Mouse (Mus musculus): ENCODE measurements around the gene Zbtb7b. TPM values are rescaled to one million over a fixed set of nuclear protein-coding genes. Genes with fewer than 3 reads are reported as not detected.

Gene Zbtb7b
- polyA plus RNA-seq, 1 experiment from 2014 or later: 1.6 TPM

DNA sequence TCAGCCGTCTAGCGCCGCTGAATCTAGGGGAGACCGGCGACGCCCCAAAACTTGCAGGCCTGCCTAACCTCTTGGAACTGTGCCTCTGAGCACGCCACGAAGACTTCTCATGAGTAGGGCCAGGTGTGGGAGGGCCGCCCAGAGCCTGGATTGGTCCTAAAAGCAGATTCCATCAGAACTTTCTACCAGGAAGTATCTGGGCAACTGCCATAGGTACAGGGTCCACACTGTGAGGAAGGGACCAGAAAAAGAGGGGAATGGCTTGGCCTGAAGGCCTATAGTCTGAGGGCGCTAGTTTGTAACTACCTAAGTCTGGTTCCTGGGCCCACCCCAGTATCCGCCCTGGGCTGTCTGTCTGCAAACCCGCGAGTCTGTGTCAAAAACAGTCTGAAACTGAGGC lies 63.0 kb downstream of the Zbtb7b start:
- WGBS: 66% methylated on average over 13 of the region's 13 CpGs
- no peaks in the 10 kb centered on the region for H3K9me3 ChIP-seq (ENCODE audit: low read depth, low read length)
- no peak for DNase-seq
- H3K9ac ChIP-seq: no peak overlapping the region
- no peak for ATAC-seq (ENCODE audit: insufficient read depth)
- no peaks in the 10 kb centered on the region; the same call in 1 of the 2 replicates for H3K27me3 ChIP-seq (ENCODE audit: insufficient read depth, low read length)
- no peak overlapping the region for H3K4me2 ChIP-seq
- peaks cover 25% of the 10 kb centered on the region for H3K36me3 ChIP-seq (ENCODE audit: insufficient read depth)
- no peak overlapping the region for H3K4me3 ChIP-seq (ENCODE audit: low read depth, low read length)
- no peak for TF ChIP-seq CTCF (IDR thresholded peaks at IDR 0.05; ENCODE audit: low read depth)
- no peak overlapping the region for H3K27ac ChIP-seq (ENCODE audit: low read depth)
- 0 out of 2 replicates have a peak, but pooled peaks cover 6% of the 10 kb centered on the region for H3K4me1 ChIP-seq (ENCODE audit: insufficient read depth)

DNA sequence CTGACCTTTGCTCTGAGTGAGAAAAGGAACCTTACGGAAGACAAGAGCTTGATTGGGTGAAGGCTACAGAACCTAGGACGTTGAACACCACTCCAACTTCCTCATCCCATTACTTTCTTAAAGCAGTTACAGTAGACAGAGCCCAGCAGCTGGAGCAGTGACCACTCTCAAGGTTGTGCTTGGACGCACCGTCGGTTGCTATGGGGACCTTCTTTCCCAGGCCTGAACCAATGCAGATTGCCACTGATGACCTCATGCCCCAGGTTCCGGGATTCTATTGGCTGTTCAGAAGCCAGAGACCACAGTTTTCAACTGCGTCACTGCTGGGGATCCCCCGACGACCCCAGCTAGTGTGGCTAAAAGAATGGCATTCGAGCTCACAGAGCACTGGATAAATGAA lies 63.6 kb downstream of the Zbtb7b start:
- peaks cover 25% of the 10 kb centered on the region for H3K36me3 ChIP-seq (ENCODE audit: insufficient read depth)
- DNase-seq: peak; percentile 37

GRCm38 (mm10) chr3:89330346-89330745 lies 64.2 kb downstream of the Zbtb7b start:
- Histone ChIP-seq H3K27me3 (ENCODE audit: insufficient read depth, low read length) (no peaks in the 10 kb centered on the region; the same call in 1 of the 2 replicates), H3K36me3 (ENCODE audit: insufficient read depth) (peaks cover 25% of the 10 kb centered on the region), H3K4me2 (no peak overlapping the region), H3K4me1 (ENCODE audit: insufficient read depth) (no peaks in the 10 kb centered on the region), H3K9ac (no peak overlapping the region), H3K27ac (ENCODE audit: low read depth) (no peak overlapping the region), H3K4me3 (ENCODE audit: low read depth, low read length) (no peak overlapping the region), H3K9me3 (ENCODE audit: low read depth, low read length) (no peaks in the 10 kb centered on the region)
- no peak for TF ChIP-seq CTCF (IDR thresholded peaks at IDR 0.05; ENCODE audit: low read depth)
- ATAC-seq (ENCODE audit: insufficient read depth) (no peak), DNase-seq (no peak)
- WGBS: 40% methylated on average over 3 of the region's 3 CpGs

More for the DNA sequence above, 63.6 kb downstream of the Zbtb7b start:
- no peak for TF ChIP-seq CTCF (IDR thresholded peaks at IDR 0.05; ENCODE audit: low read depth)
- Histone ChIP-seq H3K9me3 (ENCODE audit: low read depth, low read length) (no peaks in the 10 kb centered on the region), H3K4me2 (no peak overlapping the region), H3K4me1 (ENCODE audit: insufficient read depth) (0 out of 2 replicates have a peak, but pooled peaks cover 2% of the 10 kb centered on the region), H3K9ac (no peak overlapping the region), H3K27me3 (ENCODE audit: insufficient read depth, low read length) (no peaks in the 10 kb centered on the region; the same call in 1 of the 2 replicates), H3K27ac (ENCODE audit: low read depth) (no peak overlapping the region), H3K4me3 (ENCODE audit: low read depth, low read length) (no peak overlapping the region)
- no peak for ATAC-seq (ENCODE audit: insufficient read depth)
- WGBS: 20% methylated on average over 10 of the region's 10 CpGs

GRCm38 (mm10) chr3:89328623-89329022 lies 66.0 kb downstream of the Zbtb7b start:
- no peak overlapping the region for H3K9ac ChIP-seq
- no peak overlapping the region for H3K4me3 ChIP-seq (ENCODE audit: low read depth, low read length)
- H3K4me2 ChIP-seq: no peak overlapping the region
- ATAC-seq (ENCODE audit: insufficient read depth) (0 out of 2 replicates have a peak, but pooled peaks have one; percentile 39), DNase-seq (no peak)
- H3K27ac ChIP-seq (ENCODE audit: low read depth): no peak overlapping the region
- no peaks in the 10 kb centered on the region; the same call in 1 of the 2 replicates for H3K27me3 ChIP-seq (ENCODE audit: insufficient read depth, low read length)
- no peaks in the 10 kb centered on the region for H3K4me1 ChIP-seq (ENCODE audit: insufficient read depth)
- 23% methylated on average over 4 of the region's 4 CpGs for WGBS
- peaks cover 8% of the 10 kb centered on the region for H3K36me3 ChIP-seq (ENCODE audit: insufficient read depth)
- H3K9me3 ChIP-seq (ENCODE audit: low read depth, low read length): no peaks in the 10 kb centered on the region
- no peak for TF ChIP-seq CTCF (IDR thresholded peaks at IDR 0.05; ENCODE audit: low read depth)

Other genes with a start within 250 kb of the Zbtb7b start
- gene Hcn3, start 234.6 kb downstream of the Zbtb7b start, polyA plus RNA-seq (2014; fragmentation: Nextera tagmentation; extraction: Ambion mirVana): 0.47 and 0.61 TPM in 2 replicates
- 26.1 and 26.4 TPM in 2 replicates for gene Clk2, start 230.0 kb downstream of the Zbtb7b start, polyA plus RNA-seq (2014; fragmentation: Nextera tagmentation; extraction: Ambion mirVana)
- gene Scamp3, start 217.3 kb downstream of the Zbtb7b start, polyA plus RNA-seq (2014; fragmentation: Nextera tagmentation; extraction: Ambion mirVana): 90.2 and 98.9 TPM in 2 replicates
- gene Fam189b, start 211.6 kb downstream of the Zbtb7b start, polyA plus RNA-seq (2014; fragmentation: Nextera tagmentation; extraction: Ambion mirVana): 18.2 and 19.4 TPM in 2 replicates
- 34.4 and 35.5 TPM in 2 replicates for gene Gba, start 191.8 kb downstream of the Zbtb7b start, polyA plus RNA-seq (2014; fragmentation: Nextera tagmentation; extraction: Ambion mirVana)
- gene Thbs3, start 179.6 kb downstream of the Zbtb7b start, polyA plus RNA-seq (2014; fragmentation: Nextera tagmentation; extraction: Ambion mirVana): 33.6 and 39.9 TPM in 2 replicates
- gene Mtx1, start 167.7 kb downstream of the Zbtb7b start, polyA plus RNA-seq (2014; fragmentation: Nextera tagmentation; extraction: Ambion mirVana): 193 and 212 TPM in 2 replicates
- 43.0 and 50.4 TPM in 2 replicates for gene Muc1, start 165.7 kb downstream of the Zbtb7b start, polyA plus RNA-seq (2014; fragmentation: Nextera tagmentation; extraction: Ambion mirVana)
- gene Krtcap2, start 148.8 kb downstream of the Zbtb7b start, polyA plus RNA-seq (2014; fragmentation: Nextera tagmentation; extraction: Ambion mirVana): 293 and 312 TPM in 2 replicates
- 5.7 and 6.3 TPM in 2 replicates for gene Trim46, start 148.5 kb downstream of the Zbtb7b start, polyA plus RNA-seq (2014; fragmentation: Nextera tagmentation; extraction: Ambion mirVana)
- gene Dpm3, start 135.4 kb downstream of the Zbtb7b start, polyA plus RNA-seq (2014; fragmentation: Nextera tagmentation; extraction: Ambion mirVana): 118 and 119 TPM in 2 replicates
- gene Slc50a1, start 124.2 kb downstream of the Zbtb7b start, polyA plus RNA-seq (2014; fragmentation: Nextera tagmentation; extraction: Ambion mirVana): 58.5 and 60.2 TPM in 2 replicates
- gene Efna1, start 113.6 kb downstream of the Zbtb7b start, polyA plus RNA-seq (2014; fragmentation: Nextera tagmentation; extraction: Ambion mirVana): 68.3 and 70.4 TPM in 2 replicates
- 4.7 and 5.8 TPM in 2 replicates for gene Efna3, start 71.8 kb downstream of the Zbtb7b start, polyA plus RNA-seq (2014; fragmentation: Nextera tagmentation; extraction: Ambion mirVana)
- gene Efna4, start 56.7 kb downstream of the Zbtb7b start, polyA plus RNA-seq (2014; fragmentation: Nextera tagmentation; extraction: Ambion mirVana): 24.6 and 27.0 TPM in 2 replicates
- 32.7 and 36.7 TPM in 2 replicates for gene Adam15, start 44.8 kb downstream of the Zbtb7b start, polyA plus RNA-seq (2014; fragmentation: Nextera tagmentation; extraction: Ambion mirVana)
- gene Dcst2, start 32.8 kb downstream of the Zbtb7b start, polyA plus RNA-seq (2014; fragmentation: Nextera tagmentation; extraction: Ambion mirVana): 0.17 TPM in 1 of 2 replicates, not detected in the other
- gene Dcst1, start 29.5 kb downstream of the Zbtb7b start, polyA plus RNA-seq (2014; fragmentation: Nextera tagmentation; extraction: Ambion mirVana): 0.11 TPM in 1 of 2 replicates, not detected in the other
- 0.19 and 0.33 TPM in 2 replicates for gene Lenep, start 8.0 kb upstream of the Zbtb7b start, polyA plus RNA-seq (2014; fragmentation: Nextera tagmentation; extraction: Ambion mirVana)
- gene Flad1, start 17.1 kb upstream of the Zbtb7b start, polyA plus RNA-seq (2014; fragmentation: Nextera tagmentation; extraction: Ambion mirVana): 18.1 and 18.2 TPM in 2 replicates
- 655 and 692 TPM in 2 replicates for gene Cks1b, start 23.6 kb upstream of the Zbtb7b start, polyA plus RNA-seq (2014; fragmentation: Nextera tagmentation; extraction: Ambion mirVana)
- 69.5 and 75.2 TPM in 2 replicates for gene Shc1, start 23.7 kb upstream of the Zbtb7b start, polyA plus RNA-seq (2014; fragmentation: Nextera tagmentation; extraction: Ambion mirVana)
- gene Pygo2, start 35.4 kb upstream of the Zbtb7b start, polyA plus RNA-seq (2014; fragmentation: Nextera tagmentation; extraction: Ambion mirVana): 54.0 and 56.8 TPM in 2 replicates
- 13.6 and 14.7 TPM in 2 replicates for gene Pbxip1, start 41.9 kb upstream of the Zbtb7b start, polyA plus RNA-seq (2014; fragmentation: Nextera tagmentation; extraction: Ambion mirVana)
- 46.2 and 48.0 TPM in 2 replicates for gene Pmvk, start 59.8 kb upstream of the Zbtb7b start, polyA plus RNA-seq (2014; fragmentation: Nextera tagmentation; extraction: Ambion mirVana)
- 1.0 TPM in 2 replicates for gene Kcnn3, start 125.4 kb upstream of the Zbtb7b start, polyA plus RNA-seq (2014; fragmentation: Nextera tagmentation; extraction: Ambion mirVana)